Mouse (Mus musculus): ENCODE results near the gene Cnot10.
A peak's percentile ranks its signal among the peaks of the same experiment; 100 is the strongest.

Gene Cnot10

GRCm38 (mm10) chr9:114639839-114640646 is at the start of gene Cnot10:
Gene Cnot10, minus strand, starts transcription at chr9:114640184.
- DNase-seq (ENCODE audit: low spot score) = peak; percentile 98

GRCm38 (mm10) chr9:114688953-114689407 is 49.0 kb upstream of the Cnot10 start:
- no peak for DNase-seq (ENCODE audit: low spot score)

- DNase-seq (ENCODE audit: low spot score) = peak; percentile 97
Measured at GRCm38 (mm10) chr9:114688252-114688952, 48.4 kb upstream of the Cnot10 start, which contains the start of gene Dync1li1. Gene Dync1li1, plus strand, starts transcription at chr9:114688790.

- no peak for DNase-seq (ENCODE audit: low spot score)
Measured at GRCm38 (mm10) chr9:114687639-114688038, 47.7 kb upstream of the Cnot10 start.

GRCm38 (mm10) chr9:114686245-114686644 is 46.3 kb upstream of the Cnot10 start:
- DNase-seq (ENCODE audit: low spot score) = no peak

GRCm38 (mm10) chr9:114682193-114682592 is 42.2 kb upstream of the Cnot10 start:
- no peak for DNase-seq (ENCODE audit: low spot score)

GRCm38 (mm10) chr9:114680531-114680930 is 40.5 kb upstream of the Cnot10 start:
- DNase-seq (ENCODE audit: low spot score) = no peak

GRCm38 (mm10) chr9:114679944-114680343 is 40.0 kb upstream of the Cnot10 start:
- no peak for DNase-seq (ENCODE audit: low spot score)

- no peak for DNase-seq (ENCODE audit: low spot score)
Measured at GRCm38 (mm10) chr9:114678576-114678975, 38.6 kb upstream of the Cnot10 start.

GRCm38 (mm10) chr9:114673626-114674025 is 33.6 kb upstream of the Cnot10 start:
- DNase-seq (ENCODE audit: low spot score) = no peak

- DNase-seq (ENCODE audit: low spot score) = peak; percentile 63
Measured at GRCm38 (mm10) chr9:114672703-114673561, 32.9 kb upstream of the Cnot10 start.

- DNase-seq (ENCODE audit: low spot score) = no peak
Measured at GRCm38 (mm10) chr9:114671946-114672345, 32.0 kb upstream of the Cnot10 start.

- DNase-seq (ENCODE audit: low spot score) = no peak
Measured at GRCm38 (mm10) chr9:114669011-114669410, 29.0 kb upstream of the Cnot10 start.

- no peak for DNase-seq (ENCODE audit: low spot score)
Measured at GRCm38 (mm10) chr9:114668047-114668446, 28.1 kb upstream of the Cnot10 start.

- DNase-seq (ENCODE audit: low spot score) = no peak
Measured at GRCm38 (mm10) chr9:114666858-114667257, 26.9 kb upstream of the Cnot10 start.

- DNase-seq (ENCODE audit: low spot score) = peak; percentile 20
Measured at GRCm38 (mm10) chr9:114663782-114664181, 23.8 kb upstream of the Cnot10 start.

GRCm38 (mm10) chr9:114661991-114662390 is 22.0 kb upstream of the Cnot10 start:
- DNase-seq (ENCODE audit: low spot score) = peak; percentile 59

GRCm38 (mm10) chr9:114660983-114661382 is 21.0 kb upstream of the Cnot10 start:
- DNase-seq (ENCODE audit: low spot score) = no peak

- no peak for DNase-seq (ENCODE audit: low spot score)
Measured at GRCm38 (mm10) chr9:114660506-114660905, 20.5 kb upstream of the Cnot10 start.

- DNase-seq (ENCODE audit: low spot score) = no peak
Measured at GRCm38 (mm10) chr9:114656701-114657100, 16.7 kb upstream of the Cnot10 start.

- no peak for DNase-seq (ENCODE audit: low spot score)
Measured at GRCm38 (mm10) chr9:114655356-114655755, 15.4 kb upstream of the Cnot10 start.

All from yolk sac, embryonic 10.5 days (tissue).